Mouse (Mus musculus) bone marrow, adult 2 months (tissue): ENCODE results near the gene Alpl.

Experiments used
- CTCF ChIP-seq: fragments of 200-500 bp; IDR thresholded peaks from 2 replicates; pipeline ENCODE4 v1.5.1; 2011; ENCODE audit warnings: low read length, control low read depth; ENCODE audit not compliant: control insufficient read depth, insufficient read depth
- POLR2A ChIP-seq: fragments of 200-500 bp; IDR thresholded peaks from 2 replicates; pipeline ENCODE4 v1.6.1; 2011; ENCODE audit warnings: low read depth, mild to moderate bottlenecking, control low read depth, low read length, borderline replicate concordance; ENCODE audit not compliant: control insufficient read depth

DNA sequence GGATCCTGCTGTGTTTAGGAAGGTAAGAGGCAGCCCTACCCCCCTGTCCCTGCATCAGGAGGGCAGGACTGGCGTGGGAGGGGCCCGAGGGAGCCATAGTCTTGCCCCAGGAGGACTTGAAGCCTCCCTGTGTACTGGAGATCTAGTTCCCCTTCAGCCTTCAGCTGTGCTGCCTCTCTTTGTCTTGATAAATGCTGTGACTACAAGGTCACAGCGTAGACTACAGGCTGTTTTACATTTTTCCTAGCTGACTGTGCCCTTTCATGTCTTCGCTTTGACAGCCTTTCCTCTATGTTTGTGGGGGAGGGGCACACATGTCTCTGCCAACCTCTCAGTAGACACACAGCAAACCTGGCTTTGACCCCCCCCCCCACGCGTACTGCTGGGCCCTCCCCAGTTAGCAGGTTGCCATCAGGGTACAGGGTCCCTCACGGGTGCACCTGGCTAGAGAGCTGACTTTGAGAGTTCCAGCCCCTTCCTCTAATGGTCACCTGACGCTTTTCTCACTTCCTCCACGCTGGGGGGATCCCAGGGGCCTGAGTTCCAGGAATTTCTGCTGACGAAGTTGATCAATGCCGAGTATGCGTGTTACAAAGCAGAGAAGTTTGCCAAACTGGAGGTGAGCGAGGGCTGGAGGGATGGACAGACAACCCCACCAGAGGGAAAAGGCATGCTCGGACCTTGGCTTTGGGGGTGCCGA, 76.7 kb downstream of the Alpl start:
- TF ChIP-seq CTCF (no peak), POLR2A (no peak)
